In genomic region chr6:115853091-115853813, GRCm38 (mm10) we compare ENCODE assay signal across 7 mouse cellular contexts. TPM values are rescaled to one million over a fixed set of nuclear protein-coding genes. Genes with fewer than 3 reads are reported as not detected.
A peak's percentile ranks its signal among the peaks of the same experiment; 100 is the strongest.
DNase-seq lines count a peak whose midpoint lies in the region; ATAC-seq lines count a peak whose summit lies in the region.

TSS of gene Mbd4 (minus strand) at chr6:115853371.
TSS of gene Ift122 (plus strand) at chr6:115853470.

- H3K9ac ChIP-seq in intestine, embryonic 15.5 days: peak within 1 kb of the TSS; percentile 57

- no peaks in the 10 kb centered on the region for H3K27me3 ChIP-seq in intestine, embryonic 15.5 days (replicated peaks)
- no peaks in the 10 kb centered on the region for H3K27me3 ChIP-seq in midbrain, embryonic 10.5 days (ENCODE audit: low read depth, poor library complexity, severe bottlenecking)

- H3K4me3 ChIP-seq in intestine, embryonic 15.5 days (replicated peaks): peak within 1 kb of the TSS; percentile 66
- peak within 1 kb of the TSS; percentile 66 for H3K4me3 ChIP-seq in midbrain, embryonic 10.5 days

- intact Hi-C loops in gastrocnemius, postnatal 36 days (cut with DNase I): loop anchor here (5.0 kb wide), 1 partner anchor 44 kb away; no protein-coding TSS in a partner anchor
- intact Hi-C loops in left cerebral cortex, postnatal 25 days (cut with DNase I): loop anchor here (5.0 kb wide), 1 partner anchor 139 kb away; no protein-coding TSS in a partner anchor

- peak; percentile 99 for ATAC-seq in intestine, embryonic 15.5 days

- peak within 1 kb of the TSS; percentile 85 for H3K27ac ChIP-seq in intestine, embryonic 15.5 days
- H3K27ac ChIP-seq in midbrain, embryonic 10.5 days (replicated peaks): peak within 1 kb of the TSS; percentile 88

- under 1% methylated on average over 51 of the region's 51 CpGs for WGBS in intestine, embryonic 15.5 days
- WGBS in midbrain, embryonic 10.5 days: under 1% methylated on average over 51 of the region's 51 CpGs

- H3K4me2 ChIP-seq in intestine, embryonic 15.5 days (replicated peaks): peak within 1 kb of the TSS; percentile 69

- no peaks in the 10 kb centered on the region for H3K36me3 ChIP-seq in intestine, embryonic 15.5 days
- H3K36me3 ChIP-seq in midbrain, embryonic 10.5 days: peaks cover 25% of the 10 kb centered on the region

- peak; percentile 99 for DNase-seq in adrenal gland, adult 2 months
- DNase-seq in embryo, embryonic 11.5 days (ENCODE audit: low read depth, low spot score): peak; percentile 100
- DNase-seq in gastrocnemius, postnatal 36 days: peak; percentile 93 to 97
- DNase-seq in left cerebral cortex, postnatal 25 days (ENCODE audit: low spot score in 2 of 2): peak; percentile 98 to 100
- peak; percentile 99 for DNase-seq in midbrain, embryonic 10.5 days (ENCODE audit: low spot score)
- peak; percentile 94 for DNase-seq in right cerebral cortex, postnatal 4 days

- peaks cover 21% of the 10 kb centered on the region; the same call in 1 of the 2 replicates for H3K4me1 ChIP-seq in intestine, embryonic 15.5 days (replicated peaks)
- peaks cover 23% of the 10 kb centered on the region for H3K4me1 ChIP-seq in midbrain, embryonic 10.5 days

- H3K9me3 ChIP-seq in intestine, embryonic 15.5 days: no peaks in the 10 kb centered on the region
- no peaks in the 10 kb centered on the region for H3K9me3 ChIP-seq in midbrain, embryonic 10.5 days (replicated peaks)

RNA-seq across cellular contexts. Expression of gene Mbd4, which starts in this region (rescaled TPM):
- total RNA-seq in adrenal gland, adult 2 months (2021): 1 to 10 TPM; 1.9 to 2.7 TPM
- 0.49 and 0.65 TPM in 2 replicates for polyA plus RNA-seq in adrenal gland, adult 2 months (2012; rRNA removed)
- under 1 TPM; 0.89 to 0.91 TPM for total RNA-seq in gastrocnemius, postnatal 36 days (2021)
- polyA plus RNA-seq in intestine, embryonic 15.5 days (2015; fragmentation: Nextera tagmentation; extraction: Ambion mirVana): 14.5 and 14.6 TPM in 2 replicates
- total RNA-seq in left cerebral cortex, postnatal 25 days (2021): 1 to 10 TPM; 8.1 to 9.1 TPM
- polyA plus RNA-seq in midbrain, embryonic 10.5 days (2016; fragmentation: Nextera tagmentation; extraction: Ambion mirVana): 29.6 and 32.3 TPM in 2 replicates

RNA-seq across cellular contexts. Expression of gene Ift122, which starts in this region (rescaled TPM):
- total RNA-seq in adrenal gland, adult 2 months (2021): 10 to 100 TPM; 16.1 to 17.6 TPM
- 14.0 and 16.5 TPM in 2 replicates for polyA plus RNA-seq in adrenal gland, adult 2 months (2012; rRNA removed)
- total RNA-seq in gastrocnemius, postnatal 36 days (2021): 1 to 10 TPM; 4.0 to 8.8 TPM
- polyA plus RNA-seq in intestine, embryonic 15.5 days (2015; fragmentation: Nextera tagmentation; extraction: Ambion mirVana): 13.8 and 14.2 TPM in 2 replicates
- 10 to 100 TPM; 30.0 to 30.9 TPM for total RNA-seq in left cerebral cortex, postnatal 25 days (2021)
- polyA plus RNA-seq in midbrain, embryonic 10.5 days (2016; fragmentation: Nextera tagmentation; extraction: Ambion mirVana): 26.8 and 29.6 TPM in 2 replicates

Comparison
In these comparisons a context has a peak if more than half of its experiments do, and no peak if none do; other contexts are left out.
1. Peak in every context shown above with its lines: DNase-seq, ATAC-seq, H3K4me3 ChIP-seq and H3K27ac ChIP-seq.